Mouse (Mus musculus): ENCODE measurements around the gene Tex30. TPM values are rescaled to one million over a fixed set of nuclear protein-coding genes. Genes with fewer than 3 reads are reported as not detected.
A peak's percentile ranks its signal among the peaks of the same experiment; 100 is the strongest.

Tex30 gene
- 10 to 100 TPM in 1 of 2 experiments, 1 to 10 TPM in 1; 7.0 to 10.6 TPM for total RNA-seq (2021)
- long read RNA-seq, experiment 1, partial matches to known transcripts: 0 of 4 reads
- long read RNA-seq, experiment 1, other reads (novel, unspliced or antisense): 2 of 4 reads
- long read RNA-seq, experiment 2, partial matches to known transcripts: 0 of 5 reads
- long read RNA-seq, experiment 2, other reads (novel, unspliced or antisense): 1 of 5 reads

DNA sequence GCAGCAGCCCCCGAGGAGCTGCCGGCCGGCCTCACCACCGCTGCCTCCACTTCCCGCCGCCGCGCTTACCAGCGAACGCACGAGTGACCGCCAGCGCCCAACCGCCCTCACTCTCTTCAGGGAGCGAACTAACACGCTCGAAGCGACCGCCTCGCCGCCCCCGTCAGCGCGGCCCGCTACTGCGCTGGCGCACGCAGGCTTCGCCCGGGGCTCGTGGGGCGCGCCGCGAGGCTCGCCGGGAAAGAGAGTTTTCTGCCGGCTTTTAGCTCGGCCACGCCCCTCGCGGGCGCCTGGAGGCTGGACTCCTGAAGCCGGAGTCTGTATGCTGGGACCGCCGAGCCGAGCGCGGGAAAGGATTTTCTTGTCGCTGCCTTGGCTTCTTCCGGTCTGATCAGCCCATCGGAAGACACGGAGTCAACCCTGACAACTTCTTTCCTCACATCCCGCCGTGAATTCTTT, at the start of gene Tex30:
Tex30 (minus strand) TSS at position 183 of the 459 bp plus-strand sequence.
- intact Hi-C loops (cut with DNase I): no loop called here
- peak; percentile 94 to 96 for DNase-seq (ENCODE audit: low spot score in 2 of 2)

DNA sequence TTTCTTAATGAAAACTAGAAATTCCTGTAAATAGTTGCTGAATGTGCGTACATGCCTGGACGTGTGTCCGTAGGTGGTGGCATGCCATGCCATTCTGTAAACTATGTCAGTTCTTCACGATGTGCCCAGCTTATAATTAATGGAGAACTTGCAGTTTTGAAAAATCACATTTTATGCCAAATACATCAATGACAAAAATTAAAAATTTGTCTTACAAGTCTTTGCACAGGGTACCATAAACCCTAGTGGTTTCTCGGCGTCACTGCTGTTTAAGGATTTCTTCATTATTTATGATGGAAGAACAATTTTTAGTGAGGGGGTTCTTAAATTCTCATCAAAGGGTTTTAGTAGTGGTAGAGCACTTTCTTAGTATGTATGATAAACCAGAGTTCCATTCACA, 46.5 kb upstream of the Tex30 start:
- no peak for DNase-seq (ENCODE audit: low spot score in 2 of 2)
- intact Hi-C loops (cut with DNase I): no loop called here

DNA sequence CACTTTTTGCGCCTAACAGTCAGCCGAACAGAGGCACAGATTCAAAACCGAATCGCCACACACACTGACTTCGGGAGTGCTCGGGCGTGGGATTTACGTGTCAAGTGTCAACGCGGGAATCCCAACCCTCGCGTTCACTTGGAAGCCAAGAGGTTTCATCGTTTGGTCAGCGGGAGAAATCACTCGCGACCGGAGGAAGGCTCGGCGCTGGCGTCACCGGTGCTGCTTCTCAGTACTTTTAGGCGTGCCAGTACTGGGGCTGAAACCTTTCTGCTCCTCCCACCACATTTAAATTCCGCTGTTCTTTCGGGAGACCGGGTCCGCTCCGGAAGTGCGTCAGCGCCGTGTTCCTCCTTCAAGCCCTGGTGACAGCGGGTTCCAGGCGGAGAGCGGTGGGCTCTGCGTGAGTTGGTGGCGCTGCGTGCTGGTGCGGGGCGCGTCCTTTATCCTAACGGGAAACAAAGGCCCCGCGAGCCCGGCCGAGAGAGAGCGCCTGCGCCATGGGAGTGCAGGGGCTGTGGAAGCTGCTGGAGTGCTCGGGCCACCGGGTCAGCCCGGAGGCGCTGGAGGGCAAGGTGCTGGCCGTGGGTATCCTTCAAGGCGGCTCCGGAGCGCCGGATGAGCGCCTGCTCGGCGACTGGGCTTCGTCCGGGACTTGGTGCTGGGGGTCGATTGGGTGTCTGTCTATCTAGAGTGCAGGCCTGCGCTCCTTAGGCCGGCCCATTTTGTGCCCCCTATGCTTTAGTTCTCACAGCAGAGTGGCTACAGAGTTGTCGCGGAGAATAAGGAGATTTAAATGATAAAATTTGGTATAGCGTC, 45.5 kb upstream of the Tex30 start, which contains the start of gene Ercc5:
Ercc5 (plus strand) TSS at position 182 of the 819 bp plus-strand sequence.
- intact Hi-C loops (cut with DNase I): no loop called here
- peak; percentile 86 to 87 for DNase-seq (ENCODE audit: low spot score in 2 of 2)

DNA sequence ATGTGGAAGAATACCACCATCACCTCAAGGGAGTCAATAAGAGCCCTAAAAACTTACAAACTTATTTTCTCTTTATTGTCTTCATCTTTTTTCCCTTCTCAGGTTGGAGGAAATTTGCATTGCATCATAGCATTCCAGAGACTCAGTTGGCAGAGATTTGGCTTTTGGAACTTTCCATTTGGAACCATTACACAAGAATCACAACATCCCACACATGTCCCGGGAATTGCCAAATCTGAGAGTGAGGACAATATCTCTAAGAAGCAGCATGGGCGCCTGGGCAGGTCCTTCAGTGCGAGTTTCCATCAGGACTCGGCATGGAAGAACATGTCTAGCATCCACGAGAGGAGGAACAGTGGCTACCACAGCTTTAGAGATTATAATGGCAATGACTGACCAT, 40.5 kb upstream of the Tex30 start:
- intact Hi-C loops (cut with DNase I): no loop called here

DNA sequence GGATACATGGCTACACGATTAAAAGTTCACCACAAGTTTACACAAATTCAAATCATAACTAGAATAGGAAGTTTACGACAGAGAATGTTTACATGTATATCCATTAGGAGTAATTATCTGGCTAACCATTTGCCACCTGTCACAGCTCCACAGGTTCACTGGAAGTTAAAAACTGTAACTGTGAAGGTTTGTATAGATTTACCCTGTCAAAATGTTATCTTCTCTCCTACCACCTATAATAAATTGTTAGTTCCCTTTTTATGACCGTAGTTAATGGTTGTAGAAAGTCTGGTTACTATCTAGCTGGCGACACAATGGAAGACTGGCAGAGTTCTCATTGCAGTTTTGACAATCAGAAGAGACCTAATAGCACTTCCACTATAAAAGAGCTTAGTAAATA, 38.0 kb upstream of the Tex30 start:
- intact Hi-C loops (cut with DNase I): no loop called here
- DNase-seq (ENCODE audit: low spot score in 2 of 2): no peak

More for the DNA sequence above, 40.5 kb upstream of the Tex30 start:
- no peak for DNase-seq (ENCODE audit: low spot score in 2 of 2)

DNA sequence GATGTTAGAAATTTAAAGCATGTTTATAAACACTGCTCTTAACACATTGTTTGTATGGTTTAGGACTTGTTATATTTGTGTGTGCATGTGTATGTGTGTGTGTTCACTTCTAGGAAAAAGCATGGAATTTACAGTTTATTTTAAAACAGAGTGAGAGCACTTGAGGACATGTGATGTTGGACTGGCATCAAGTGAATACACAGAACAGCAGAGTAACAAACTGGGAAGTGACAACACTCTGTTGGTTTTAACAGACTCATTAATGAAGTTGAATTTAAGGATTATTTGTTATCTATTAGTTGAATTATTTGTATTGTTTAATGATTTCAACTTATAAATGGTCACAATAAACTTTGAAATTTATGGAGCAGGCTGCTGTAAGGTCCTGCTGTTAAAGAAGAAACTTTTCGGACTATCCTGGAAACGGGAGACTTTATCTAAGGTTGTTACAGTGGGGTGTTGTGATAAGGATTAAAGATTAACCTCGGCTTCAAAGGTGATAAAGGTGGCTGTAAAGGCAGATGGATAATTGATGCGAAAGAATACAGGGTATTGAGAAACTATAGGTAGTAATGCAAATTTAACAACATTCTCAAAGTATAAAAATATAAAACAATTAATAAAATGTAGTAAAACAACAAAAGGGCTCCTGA, 27.8 kb upstream of the Tex30 start:
- intact Hi-C loops (cut with DNase I): no loop called here
- DNase-seq (ENCODE audit: low spot score in 2 of 2): no peak

DNA sequence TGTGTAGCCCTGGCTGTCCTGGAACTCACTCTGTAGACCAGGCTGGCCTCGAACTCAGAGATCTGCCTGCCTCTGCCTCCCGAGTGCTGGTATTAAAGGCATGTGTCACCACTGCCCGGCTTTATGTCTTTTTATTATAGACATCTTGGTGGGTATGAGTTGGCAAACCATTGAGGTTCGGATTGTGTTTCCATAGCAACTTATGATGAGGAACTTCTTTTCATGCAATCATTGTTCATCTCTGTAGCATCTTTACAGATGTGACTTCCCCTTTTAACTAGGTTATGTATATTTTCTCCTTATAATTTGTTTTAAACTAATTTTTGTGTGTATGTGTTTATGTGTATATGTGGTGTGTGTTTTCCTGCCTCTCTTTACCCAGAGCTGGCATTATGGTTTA, 23.3 kb upstream of the Tex30 start:
- no peak for DNase-seq (ENCODE audit: low spot score in 2 of 2)
- intact Hi-C loops (cut with DNase I): no loop called here

DNA sequence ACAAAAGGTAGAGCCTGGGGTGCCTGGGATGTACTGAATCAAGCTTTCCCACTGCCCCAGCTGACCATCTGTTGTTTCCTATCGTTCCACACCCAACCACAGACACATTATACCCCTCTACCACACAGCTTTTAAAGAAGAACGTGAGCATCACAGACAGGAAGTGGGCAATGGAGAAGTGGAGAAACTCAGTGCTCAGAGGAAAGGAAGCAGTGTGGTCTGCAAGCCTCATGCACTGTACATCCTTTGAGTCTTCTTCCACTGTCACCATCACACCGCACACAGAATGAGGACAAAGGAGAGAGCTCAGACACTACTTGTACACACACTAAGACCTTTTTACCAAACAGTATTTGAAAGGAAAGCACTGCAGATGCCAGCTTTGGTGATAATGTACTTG, 20.0 kb upstream of the Tex30 start:
- DNase-seq (ENCODE audit: low spot score in 2 of 2): no peak
- intact Hi-C loops (cut with DNase I): no loop called here

DNA sequence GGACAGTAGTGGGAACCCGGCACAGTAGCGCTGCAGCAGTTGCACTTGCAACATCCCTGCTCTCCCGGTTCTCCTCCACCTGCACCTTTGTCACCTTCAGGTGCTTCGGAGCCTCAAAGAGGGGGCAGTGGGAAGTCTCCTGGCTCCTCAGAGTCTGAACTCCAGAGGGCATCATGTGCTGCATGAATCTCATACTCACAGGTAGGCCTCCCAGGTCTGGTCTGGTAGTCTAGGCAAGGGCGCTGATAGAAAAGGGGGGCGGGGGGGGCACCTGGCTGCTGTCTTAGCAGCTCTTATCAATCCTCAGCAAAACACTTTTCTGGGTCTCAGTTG, 17.8 kb upstream of the Tex30 start:
- intact Hi-C loops (cut with DNase I): no loop called here

DNA sequence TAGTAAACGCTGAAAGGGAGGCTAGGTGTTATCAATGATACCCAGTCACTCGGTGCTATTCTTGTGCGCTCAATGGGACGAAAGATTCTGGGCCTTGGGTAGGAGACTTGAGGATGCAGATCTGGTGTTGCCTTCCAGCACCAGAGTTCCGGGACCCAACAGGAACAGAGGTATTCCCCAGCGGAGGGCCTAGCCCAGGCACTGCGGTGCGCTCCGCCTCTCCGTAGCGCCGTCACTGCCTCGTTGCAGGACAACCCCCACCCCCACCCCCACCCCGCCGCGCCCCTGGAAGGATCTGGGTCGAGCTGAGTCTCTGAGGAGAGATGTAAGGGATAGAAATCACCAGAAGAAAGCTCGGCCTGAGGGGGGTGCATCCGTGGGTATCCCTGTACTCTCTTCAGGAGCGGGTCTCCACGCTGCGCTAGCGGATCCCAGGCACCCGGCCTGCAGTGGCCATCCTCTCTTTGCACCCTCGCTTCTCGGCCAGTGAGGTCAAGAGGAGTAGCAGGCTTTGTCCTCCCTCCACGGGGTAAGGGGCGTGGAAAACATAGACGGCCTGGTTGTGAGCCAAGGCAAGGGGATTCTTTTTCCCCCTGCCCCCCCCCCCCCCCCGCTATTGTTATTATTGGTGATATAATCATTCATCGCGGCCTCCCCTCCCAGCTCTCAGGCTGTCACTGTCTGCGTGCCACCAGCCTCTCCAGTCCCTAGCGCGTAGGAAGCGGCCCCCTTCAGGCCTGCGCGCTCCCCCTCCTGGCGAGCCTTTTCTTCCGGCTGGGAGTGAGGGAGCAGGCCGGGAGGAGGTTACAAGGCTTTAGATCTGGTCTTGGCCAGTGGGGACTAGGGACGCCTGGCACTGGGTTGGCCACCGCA, 17.2 kb upstream of the Tex30 start:
- intact Hi-C loops (cut with DNase I): no loop called here
- peak; percentile 79 for DNase-seq (ENCODE audit: low spot score in 2 of 2)

More for the DNA sequence above, 17.8 kb upstream of the Tex30 start:
- DNase-seq (ENCODE audit: low spot score in 2 of 2): no peak

DNA sequence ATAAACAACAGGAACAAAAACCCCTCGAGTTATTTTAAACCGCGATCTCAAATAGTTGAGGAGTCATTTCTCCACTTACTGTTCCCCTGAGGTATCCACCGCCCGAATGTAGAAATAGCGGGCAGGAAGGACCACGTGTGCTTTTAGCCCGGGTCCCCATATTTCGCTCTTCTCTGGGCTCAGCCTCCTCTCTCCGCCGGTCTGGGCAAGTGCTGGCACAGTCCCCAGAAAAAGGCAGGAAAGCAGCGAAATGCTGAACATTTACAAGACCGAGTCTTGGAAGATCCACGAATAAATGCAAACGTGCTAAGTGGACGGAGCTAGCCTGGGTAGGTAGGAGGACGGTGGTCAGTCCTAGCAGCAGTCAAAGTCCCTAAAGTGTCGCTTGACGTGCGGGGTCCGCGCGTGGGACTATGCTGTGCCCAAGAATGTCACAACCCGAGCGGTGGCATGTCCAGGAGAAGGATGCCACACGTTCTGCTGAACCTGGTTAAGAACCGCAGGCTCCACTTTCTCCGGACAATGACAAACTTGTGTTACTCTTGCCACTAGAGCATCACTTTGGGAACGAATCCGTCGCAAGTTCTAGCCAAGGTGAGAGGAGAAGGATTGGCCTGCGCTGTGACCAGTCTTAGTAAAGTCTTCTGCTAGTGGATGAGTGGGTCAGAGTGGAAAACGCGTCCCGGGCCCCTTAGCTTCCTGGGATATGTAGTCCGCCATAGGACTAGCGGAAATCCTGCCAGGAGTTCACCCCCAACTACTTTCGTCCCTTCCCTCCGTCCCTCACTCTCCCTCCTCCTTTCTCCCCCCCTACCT, 16.2 kb upstream of the Tex30 start, which contains the start of the genes Kdelc1 and Bivm:
Kdelc1 (minus strand) TSS at position 570 of the 816 bp plus-strand sequence.
Bivm (plus strand) TSS at position 719 of the 816 bp plus-strand sequence.
- intact Hi-C loops (cut with DNase I): no loop called here

DNA sequence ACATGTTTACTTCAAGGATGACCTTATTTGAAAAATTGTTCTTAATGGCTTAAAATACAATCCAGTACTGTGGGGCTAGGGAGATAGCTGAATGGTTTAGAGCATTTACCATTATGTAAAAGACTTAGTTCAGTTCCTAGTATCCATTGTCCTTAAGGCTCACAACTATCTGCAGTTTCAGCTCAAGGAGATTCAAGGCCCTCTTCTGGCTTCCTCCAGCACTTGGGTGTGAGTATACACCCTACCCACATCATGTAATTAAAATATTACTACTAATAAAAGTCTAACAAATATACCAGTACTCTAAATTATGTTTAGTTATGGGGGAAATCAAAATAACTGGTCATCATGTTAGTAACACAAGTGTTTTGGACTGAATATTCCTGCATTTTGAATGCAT, 15.3 kb upstream of the Tex30 start:
- DNase-seq (ENCODE audit: low spot score in 2 of 2): no peak
- intact Hi-C loops (cut with DNase I): no loop called here

More for the DNA sequence above, 16.2 kb upstream of the Tex30 start, which contains the start of the genes Kdelc1 and Bivm:
- DNase-seq (ENCODE audit: low spot score in 2 of 2): peak; percentile 94 to 97

DNA sequence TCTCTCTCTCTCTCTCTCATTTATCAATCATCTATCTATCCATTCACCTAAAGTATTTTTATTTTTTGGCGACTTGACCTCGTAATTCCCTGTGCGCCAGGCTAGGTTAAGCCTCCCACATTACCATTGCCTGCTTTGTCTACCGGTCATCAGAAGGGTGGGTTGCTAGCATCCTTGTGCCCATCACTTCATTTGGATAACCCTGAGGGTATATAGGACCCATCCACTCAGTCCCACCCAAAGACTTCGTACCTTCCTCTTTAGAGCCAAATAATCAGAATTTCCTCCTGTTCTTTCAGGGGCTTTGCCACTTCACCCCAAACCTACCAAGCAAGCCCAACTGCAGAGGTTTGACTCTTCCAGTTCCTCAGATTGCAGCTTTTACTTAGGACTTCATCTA, 698 bp upstream of the Tex30 start:
- intact Hi-C loops (cut with DNase I): no loop called here
- DNase-seq (ENCODE audit: low spot score in 2 of 2): no peak

DNA sequence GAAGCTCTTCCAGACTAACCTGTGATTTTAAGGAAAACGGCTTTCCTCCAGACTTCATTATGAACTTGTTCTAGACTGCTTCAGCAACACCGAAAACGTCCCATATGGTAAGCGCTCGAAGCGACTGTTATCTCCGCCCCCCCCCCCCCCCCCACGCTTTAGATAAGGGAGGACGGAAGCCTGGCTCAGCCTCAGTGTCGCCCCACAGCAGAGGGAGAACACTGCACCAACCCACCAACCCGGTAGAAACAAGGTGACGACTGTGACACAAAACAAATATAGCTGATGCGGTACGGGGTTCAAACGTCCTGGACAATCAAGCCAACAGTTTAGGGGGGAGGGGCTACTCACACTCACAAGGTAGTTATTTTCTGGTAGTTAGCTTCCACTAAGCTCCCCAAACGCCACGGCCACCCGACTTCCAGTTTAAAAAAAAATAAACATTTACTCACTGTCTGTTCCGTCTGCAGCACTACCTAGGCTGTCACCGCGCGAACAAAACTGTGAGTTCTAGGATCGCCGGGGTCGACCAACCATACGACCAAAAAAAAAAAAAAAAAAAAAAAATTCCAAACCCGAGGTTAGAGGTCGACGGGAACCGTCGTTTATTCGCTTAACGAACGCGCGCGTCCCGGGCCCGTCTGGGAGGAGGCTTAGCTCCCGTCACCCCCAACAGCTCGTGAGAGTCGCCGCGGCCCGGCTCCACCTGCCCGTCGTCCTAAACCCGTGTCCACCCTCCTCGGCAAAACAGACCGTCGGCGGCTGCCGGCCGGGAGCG, 604 bp downstream of the Tex30 start:
- peak in 1 of 2 experiments; percentile 25 for DNase-seq (ENCODE audit: low spot score in 2 of 2)
- intact Hi-C loops (cut with DNase I): no loop called here

DNA sequence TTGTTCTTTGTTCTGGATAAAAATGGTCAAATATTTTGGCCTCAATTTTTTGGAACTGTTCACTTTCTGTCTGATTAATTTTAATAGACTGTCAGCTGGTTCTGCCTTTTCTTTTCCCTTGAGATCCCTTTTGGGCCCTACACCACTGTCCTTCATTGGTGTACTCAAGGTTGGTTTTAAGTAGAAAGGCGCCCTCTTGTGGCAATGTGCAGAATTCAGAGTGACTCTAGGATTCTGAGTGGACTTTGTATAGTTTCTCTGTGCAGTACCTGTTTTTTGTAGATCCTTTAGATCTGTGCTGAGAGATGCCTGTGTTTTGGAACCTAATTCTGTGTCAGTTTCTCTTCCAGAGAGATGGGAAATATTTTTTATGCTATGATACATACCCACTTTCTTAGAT, 37.6 kb downstream of the Tex30 start:
- intact Hi-C loops (cut with DNase I): loop anchor here (5.0 kb wide), 1 partner anchor 162 kb away; no protein-coding TSS in a partner anchor
- DNase-seq (ENCODE audit: low spot score in 2 of 2): peak; percentile 69 to 76

DNA sequence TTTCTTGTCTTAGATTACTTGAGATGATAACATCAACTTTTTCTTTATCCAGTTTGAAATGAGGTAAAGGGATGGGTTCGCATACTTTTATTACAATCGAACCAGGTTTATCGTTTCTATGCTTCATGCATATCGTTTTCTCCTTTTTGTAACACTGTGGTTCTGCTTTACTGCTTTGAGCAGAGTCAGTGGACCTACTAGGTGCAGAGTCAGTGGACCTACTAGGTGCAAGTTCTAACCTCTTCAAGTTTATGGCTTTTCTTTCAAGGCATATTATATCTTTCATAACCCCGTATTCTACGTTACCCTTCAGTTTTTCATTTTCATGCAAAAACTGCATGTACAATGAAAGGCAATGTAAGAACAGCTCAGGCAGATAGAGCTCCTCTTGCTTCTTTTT, 38.8 kb downstream of the Tex30 start:
- intact Hi-C loops (cut with DNase I): loop anchor here (5.0 kb wide), 1 partner anchor 161 kb away; no protein-coding TSS in a partner anchor
- DNase-seq (ENCODE audit: low spot score in 2 of 2): no peak

DNA sequence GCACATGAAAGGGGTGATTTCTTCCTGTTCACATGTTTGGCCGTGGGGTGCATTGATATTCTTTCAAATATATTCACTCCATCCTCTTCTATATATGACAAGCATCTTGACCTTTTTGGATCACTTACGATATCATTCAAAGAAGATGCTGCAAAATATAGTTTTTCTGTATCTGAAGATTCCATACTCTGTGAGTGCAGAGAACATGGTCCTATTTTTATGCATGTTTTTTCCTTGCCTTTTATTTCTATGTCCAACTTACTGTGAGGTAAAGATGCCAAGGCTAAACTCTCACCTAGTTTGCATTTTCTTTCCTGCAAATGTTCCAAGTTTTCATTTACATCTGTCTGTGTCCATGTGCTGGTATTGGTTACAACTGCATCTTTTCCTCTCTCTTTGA, 40.4 kb downstream of the Tex30 start, which contains the start of gene Gm8251:
Gm8251 (minus strand) TSS at position 101 of the 400 bp plus-strand sequence.
- no peak for DNase-seq (ENCODE audit: low spot score in 2 of 2)
- intact Hi-C loops (cut with DNase I): loop anchor here (5.0 kb wide), 1 partner anchor 160 kb away; no protein-coding TSS in a partner anchor

Measured in left cerebral cortex, postnatal 14 days (tissue).